Mouse (Mus musculus) lung, embryonic 14.5 days (tissue): ENCODE results near the gene Gypa. TPM values are rescaled to one million over a fixed set of nuclear protein-coding genes. Genes with fewer than 3 reads are reported as not detected.

Experiments
- ATAC-seq: fragments of 200-750 bp; cut with Nextera tagmentation; 2 replicates; pipeline ENCODE4 v1.8.0; 2017; ENCODE audit warnings: mild to moderate bottlenecking, moderate TSS enrichment, moderate library complexity; ENCODE audit not compliant: insufficient read depth
- DNase-seq: peaks from one replicate; pipeline ENCODE4 v3.0.0-alpha.2; 2015
- H3K27ac ChIP-seq: fragments of 300-500 bp; sonication (generic); 2 replicates; pipeline ENCODE4 v1.5.1; 2014; ENCODE audit warnings: low read depth, mild to moderate bottlenecking, moderate library complexity
- H3K27me3 ChIP-seq: fragments of 300-500 bp; sonication (generic); 2 replicates; pipeline ENCODE4 v1.6.1; 2014; ENCODE audit warnings: low read length, control low read depth; ENCODE audit not compliant: insufficient read depth
- H3K36me3 ChIP-seq: fragments of 300-500 bp; sonication (generic); 2 replicates; pipeline ENCODE4 v1.6.1; 2014; ENCODE audit warnings: control low read depth; ENCODE audit not compliant: insufficient read depth
- H3K4me1 ChIP-seq: fragments of 300-500 bp; sonication (generic); 2 replicates; pipeline ENCODE4 v1.6.1; 2014; ENCODE audit warnings: antibody characterized with exemption, control low read depth; ENCODE audit not compliant: insufficient read depth
- H3K4me2 ChIP-seq: fragments of 300-500 bp; sonication (generic); 2 replicates; pipeline ENCODE4 v1.6.1; 2014; ENCODE audit warnings: mild to moderate bottlenecking
- H3K4me3 ChIP-seq: fragments of 300-500 bp; sonication (generic); 2 replicates; pipeline ENCODE4 v1.5.1; 2014; ENCODE audit warnings: low read depth, low read length
- H3K9ac ChIP-seq: fragments of 300-500 bp; sonication (generic); 2 replicates; pipeline ENCODE4 v1.6.1; 2014
- H3K9me3 ChIP-seq: fragments of 300-500 bp; sonication (generic); 2 replicates; pipeline ENCODE4 v1.6.1; 2016; ENCODE audit warnings: low read depth, low read length, control low read depth
- CTCF ChIP-seq: IDR thresholded peaks from 2 replicates; pipeline ENCODE4 v1.5.1; 2016; ENCODE audit warnings: antibody characterized with exemption, low read depth
- WGBS: fragments of 180-500 bp; shearing (Covaris S2); extraction: QIAGEN DNeasy Blood & Tissue Kit; methylation state at CpG from one replicate; pipeline ENCODE4 v1.1.7; 2014; 5-methylcytosine and 5-hydroxymethylcytosine counted together
- polyA plus RNA-seq: library from polyadenylated mRNA; unstranded; fragments of >200 nt; fragmentation: Nextera tagmentation; extraction: Ambion mirVana; gene quantifications from 2 replicates; pipeline ENCODE4 v1.2.1, GENCODE M21; 2014

Gene Gypa
- polyA plus RNA-seq, 1 experiment from 2014 or later, result 6.3 TPM

DNA sequence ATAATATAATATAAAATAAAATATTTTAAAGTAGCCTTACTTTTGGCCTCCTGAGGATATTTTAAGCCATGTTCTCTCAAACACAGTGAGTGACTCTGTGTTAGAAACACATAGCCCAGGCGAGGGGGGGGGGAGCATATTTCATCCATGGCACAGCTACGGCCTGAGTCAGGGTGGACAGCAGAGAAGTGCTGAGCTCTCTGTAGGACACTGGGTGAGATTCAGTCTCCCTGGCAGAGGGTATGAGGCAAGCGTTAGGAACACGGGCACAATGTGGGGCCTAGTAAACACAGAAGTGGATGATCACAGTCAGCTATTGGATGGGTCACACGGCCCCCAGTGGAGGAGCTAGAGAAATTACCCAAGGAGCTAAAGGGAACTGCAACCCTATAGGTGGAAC, 1.2 kb downstream of the Gypa start:
- Histone ChIP-seq H3K4me3 (no peak overlapping the region), H3K4me2 (no peak overlapping the region), H3K9ac (no peak overlapping the region), H3K4me1 (peaks cover 2% of the 10 kb centered on the region; the same call in 1 of the 2 replicates), H3K36me3 (no peaks in the 10 kb centered on the region), H3K27ac (no peak overlapping the region), H3K27me3 (no peaks in the 10 kb centered on the region), H3K9me3 (no peaks in the 10 kb centered on the region)
- WGBS, result 70% methylated on average over 5 of the region's 5 CpGs
- DNase-seq, result no peak
- ATAC-seq, result peak; percentile 26; the same call in 1 of the 2 replicates
- no peak for TF ChIP-seq CTCF

DNA sequence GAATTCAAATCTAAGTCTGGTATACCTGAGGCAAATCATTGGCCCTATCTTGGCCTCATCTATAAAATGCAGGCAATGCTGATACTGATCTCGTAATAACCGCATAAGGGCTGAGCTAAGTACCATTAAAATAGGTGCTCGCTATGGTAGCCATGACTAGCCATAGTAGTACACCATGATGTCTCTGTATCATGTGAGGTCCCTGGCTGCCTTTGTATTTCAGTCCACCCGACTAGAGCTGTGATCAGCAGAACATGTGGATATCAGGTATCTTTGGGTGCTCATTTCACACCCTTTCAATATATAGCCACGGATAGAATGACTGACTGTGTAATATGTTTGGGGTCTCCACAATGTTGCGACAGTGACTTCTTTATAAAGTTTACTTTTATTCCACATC, 1.9 kb downstream of the Gypa start:
- peaks cover 2% of the 10 kb centered on the region; the same call in 1 of the 2 replicates for H3K4me1 ChIP-seq
- 92% methylated on average over 6 of the region's 6 CpGs for WGBS
- peak overlapping the region; percentile 2; the same call in 1 of the 2 replicates for H3K4me3 ChIP-seq
- H3K9me3 ChIP-seq, result no peaks in the 10 kb centered on the region
- TF ChIP-seq CTCF, result no peak
- H3K36me3 ChIP-seq, result no peaks in the 10 kb centered on the region
- H3K9ac ChIP-seq, result no peak overlapping the region
- H3K27me3 ChIP-seq, result no peaks in the 10 kb centered on the region
- H3K27ac ChIP-seq, result no peak overlapping the region
- DNase-seq, result no peak
- no peak for ATAC-seq
- H3K4me2 ChIP-seq, result no peak overlapping the region

DNA sequence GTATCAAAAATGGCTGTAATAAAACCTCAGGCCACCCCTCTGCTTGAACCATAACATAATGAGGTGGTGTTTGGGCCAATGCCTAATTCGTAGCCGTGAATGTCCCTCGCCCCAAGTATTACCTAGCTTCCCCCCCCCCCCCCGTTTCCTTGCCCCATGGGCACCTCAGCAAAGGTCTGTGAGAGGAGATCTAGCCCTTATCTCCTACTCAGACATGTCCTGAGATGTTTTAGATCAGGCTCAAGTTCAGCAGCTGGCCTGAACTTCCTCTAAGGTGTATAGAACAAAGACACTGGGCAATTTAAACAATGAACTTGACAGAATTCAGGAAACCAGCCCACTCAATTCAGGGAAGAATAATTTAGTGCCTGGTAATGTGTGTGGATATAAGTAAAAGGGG, 3.7 kb downstream of the Gypa start:
- 63% methylated on average over 4 of the region's 4 CpGs for WGBS
- Histone ChIP-seq H3K27ac (no peak overlapping the region), H3K36me3 (no peaks in the 10 kb centered on the region), H3K9ac (no peak overlapping the region), H3K4me3 (peak overlapping the region; percentile 15; the same call in 1 of the 2 replicates), H3K4me2 (no peak overlapping the region; the same call in 1 of the 2 replicates), H3K9me3 (no peaks in the 10 kb centered on the region), H3K4me1 (peaks cover 2% of the 10 kb centered on the region; the same call in 1 of the 2 replicates), H3K27me3 (no peaks in the 10 kb centered on the region)
- ATAC-seq (no peak), DNase-seq (no peak)
- no peak for TF ChIP-seq CTCF

DNA sequence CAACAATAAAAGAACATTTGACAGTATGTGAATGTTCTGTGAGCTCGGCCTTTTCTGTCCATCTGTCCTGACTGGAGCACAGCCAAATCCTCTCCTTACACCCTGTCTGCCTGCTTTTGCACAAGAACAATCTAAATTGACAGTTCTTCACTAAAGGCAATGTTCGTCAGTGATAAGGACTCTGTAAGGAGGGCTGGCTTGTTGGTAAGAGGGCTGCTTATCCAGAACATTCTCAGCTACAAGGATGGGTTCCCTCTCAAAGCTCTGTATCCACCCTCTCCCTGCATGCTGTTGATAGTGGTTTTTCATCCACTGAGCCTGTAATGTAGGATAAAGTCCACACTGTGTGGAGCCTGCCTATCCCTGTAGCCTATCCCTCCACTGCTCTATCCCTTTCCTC, 6.7 kb downstream of the Gypa start:
- no peak for TF ChIP-seq CTCF
- Histone ChIP-seq H3K4me3 (no peak overlapping the region), H3K9ac (no peak overlapping the region), H3K9me3 (no peaks in the 10 kb centered on the region), H3K27me3 (no peaks in the 10 kb centered on the region), H3K36me3 (no peaks in the 10 kb centered on the region), H3K27ac (no peak overlapping the region; the same call in 1 of the 2 replicates), H3K4me2 (no peak overlapping the region), H3K4me1 (no peaks in the 10 kb centered on the region)
- ATAC-seq, result peak; percentile 68
- no peak for DNase-seq
- 62% methylated on average over 2 of the region's 2 CpGs for WGBS

DNA sequence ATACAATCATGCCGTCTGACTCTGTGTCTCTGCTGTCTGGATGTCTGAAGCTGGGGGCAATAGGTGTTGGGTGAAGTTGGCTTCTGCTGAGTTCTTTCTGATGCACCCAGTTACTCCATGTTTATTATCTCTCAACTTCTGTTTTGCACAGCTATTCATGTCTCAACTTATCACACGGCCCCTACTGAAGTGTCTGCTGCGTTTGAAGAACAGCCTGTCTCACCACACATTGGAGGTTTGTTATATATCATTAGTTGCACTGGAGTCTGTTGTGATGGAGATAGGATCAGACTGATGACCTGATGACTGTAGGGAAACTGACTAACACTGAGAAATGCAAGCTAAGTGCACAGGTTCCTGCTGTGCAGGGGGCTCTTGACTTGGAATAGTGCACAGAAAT, 7.2 kb downstream of the Gypa start:
- Histone ChIP-seq H3K4me1 (no peaks in the 10 kb centered on the region), H3K4me3 (no peak overlapping the region), H3K27me3 (no peaks in the 10 kb centered on the region), H3K9me3 (no peaks in the 10 kb centered on the region), H3K36me3 (no peaks in the 10 kb centered on the region), H3K9ac (no peak overlapping the region), H3K4me2 (no peak overlapping the region), H3K27ac (no peak overlapping the region; the same call in 1 of the 2 replicates)
- TF ChIP-seq CTCF, result no peak
- 62% methylated on average over 3 of the region's 3 CpGs for WGBS
- DNase-seq, result no peak
- ATAC-seq, result no peak

DNA sequence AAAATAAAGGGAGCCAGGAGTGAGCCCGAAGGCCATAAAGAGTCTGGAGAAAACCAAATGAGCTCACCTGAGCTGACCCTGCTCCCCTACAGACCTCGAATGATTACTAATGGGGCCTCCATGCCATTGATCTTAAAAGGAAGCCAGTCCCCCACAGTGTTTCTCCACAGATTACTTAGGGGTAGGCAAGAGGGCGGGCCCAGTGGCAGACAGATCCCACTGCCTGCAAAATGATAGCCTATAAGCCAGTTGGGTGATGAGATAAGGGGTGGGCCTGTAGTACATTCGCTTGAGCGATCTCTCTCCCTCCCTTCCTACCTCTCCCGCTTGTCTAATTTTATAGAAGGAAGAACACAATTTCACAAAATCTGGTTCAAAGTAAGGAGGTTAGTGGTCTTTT, 7.7 kb downstream of the Gypa start:
- no peak overlapping the region for H3K4me2 ChIP-seq
- DNase-seq (no peak), ATAC-seq (no peak; the same call in 1 of the 2 replicates)
- H3K9ac ChIP-seq, result no peak overlapping the region
- H3K4me1 ChIP-seq, result no peaks in the 10 kb centered on the region
- no peaks in the 10 kb centered on the region for H3K27me3 ChIP-seq
- H3K36me3 ChIP-seq, result no peaks in the 10 kb centered on the region
- 76% methylated on average over 6 of the region's 6 CpGs for WGBS
- H3K9me3 ChIP-seq, result no peaks in the 10 kb centered on the region
- no peak overlapping the region for H3K27ac ChIP-seq
- no peak for TF ChIP-seq CTCF
- no peak overlapping the region for H3K4me3 ChIP-seq

DNA sequence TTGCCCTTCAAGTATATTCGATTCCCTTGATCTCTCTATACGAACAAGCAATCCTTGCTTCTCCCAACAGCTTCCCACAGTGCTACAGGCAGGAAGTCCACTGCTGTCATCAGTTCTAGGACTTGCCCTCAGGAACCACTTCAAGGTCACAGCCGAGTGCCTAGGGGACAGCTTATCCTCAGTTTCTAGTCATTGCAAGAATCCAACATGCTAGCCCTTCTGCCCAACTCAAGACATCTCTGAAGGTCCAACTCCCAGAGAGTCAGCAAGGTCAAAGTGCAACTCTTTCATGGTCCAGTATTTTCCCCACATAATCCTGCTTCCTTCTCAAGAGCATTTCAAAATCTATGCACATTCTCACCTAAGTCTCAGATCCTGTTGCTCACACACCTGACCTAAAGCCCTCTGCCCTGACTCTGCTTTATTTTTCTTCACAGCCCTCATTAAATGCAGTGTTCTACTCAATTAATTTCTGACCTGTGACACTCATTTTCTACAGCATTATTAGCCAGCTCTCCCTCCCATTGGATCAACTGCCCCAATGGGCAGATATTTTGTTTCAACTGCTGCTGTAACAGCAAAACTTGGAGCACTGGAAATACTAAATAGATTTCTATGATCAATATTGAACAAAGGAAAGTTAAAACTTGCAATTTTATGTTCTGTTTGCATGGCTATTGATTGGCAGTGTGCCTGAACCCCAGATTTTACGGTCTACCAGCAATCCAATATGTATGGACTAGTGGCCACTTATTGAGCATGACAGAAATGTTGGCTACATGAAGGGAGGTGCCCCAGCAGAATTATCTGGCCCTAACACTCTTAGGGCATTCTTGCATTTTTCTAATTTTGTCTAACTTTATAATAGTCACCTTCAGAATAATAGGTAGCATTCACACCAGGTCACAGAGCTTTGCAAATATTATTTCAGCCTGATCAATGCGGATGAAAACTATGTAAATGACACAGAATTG, 33.1 kb downstream of the Gypa start:
- no peak overlapping the region for H3K4me3 ChIP-seq
- ATAC-seq (no peak), DNase-seq (no peak)
- H3K27me3 ChIP-seq, result no peaks in the 10 kb centered on the region
- WGBS, result 80% methylated on average over 5 of the region's 5 CpGs
- no peaks in the 10 kb centered on the region for H3K4me1 ChIP-seq
- H3K36me3 ChIP-seq, result no peaks in the 10 kb centered on the region
- H3K27ac ChIP-seq, result no peak overlapping the region
- no peak overlapping the region for H3K4me2 ChIP-seq
- no peak for TF ChIP-seq CTCF
- H3K9me3 ChIP-seq, result no peaks in the 10 kb centered on the region
- H3K9ac ChIP-seq, result no peak overlapping the region
